Mouse (Mus musculus) bone marrow macrophage, adult 2 months (primary cell): ENCODE measurements around the gene Acnat1. TPM values are rescaled to one million over a fixed set of nuclear protein-coding genes. Genes with fewer than 3 reads are reported as not detected.
"Not testable (repeated sequence)": the region's sequence is repeated elsewhere in the genome, so short reads cannot be mapped to it uniquely, and the experiment has no call there.

Experiments used
- H3K27ac ChIP-seq: 2 replicates; pipeline ENCODE4 v1.5.1; 2012; ENCODE audit warnings: low read depth, low read length; ENCODE audit not compliant: insufficient read depth
- H3K4me1 ChIP-seq: 2 replicates; pipeline ENCODE4 v1.6.1; 2012; ENCODE audit warnings: low read length; ENCODE audit not compliant: control insufficient read depth, insufficient read depth
- H3K4me3 ChIP-seq: 2 replicates; pipeline ENCODE4 v1.5.1; 2012; ENCODE audit warnings: mild to moderate bottlenecking, low read length, moderate library complexity; ENCODE audit not compliant: insufficient read depth
- CTCF ChIP-seq: IDR thresholded peaks from 2 replicates; pipeline ENCODE4 v1.5.1; 2012; ENCODE audit warnings: low read depth, mild to moderate bottlenecking, low read length, moderate library complexity
- POLR2A ChIP-seq: IDR thresholded peaks from 2 replicates; pipeline ENCODE4 v1.6.1; 2012; ENCODE audit warnings: mild to moderate bottlenecking, low read depth, low read length, borderline replicate concordance
- polyA plus RNA-seq: library from polyadenylated mRNA; stranded (reverse); fragments of >200 nt; gene quantifications from 2 replicates; pipeline ENCODE4 v1.2.4, GENCODE M21; 2012; ENCODE audit not compliant: missing spikeins, insufficient read depth, insufficient read length

The Acnat1 gene
- not detected in 2 replicates for polyA plus RNA-seq

DNA sequence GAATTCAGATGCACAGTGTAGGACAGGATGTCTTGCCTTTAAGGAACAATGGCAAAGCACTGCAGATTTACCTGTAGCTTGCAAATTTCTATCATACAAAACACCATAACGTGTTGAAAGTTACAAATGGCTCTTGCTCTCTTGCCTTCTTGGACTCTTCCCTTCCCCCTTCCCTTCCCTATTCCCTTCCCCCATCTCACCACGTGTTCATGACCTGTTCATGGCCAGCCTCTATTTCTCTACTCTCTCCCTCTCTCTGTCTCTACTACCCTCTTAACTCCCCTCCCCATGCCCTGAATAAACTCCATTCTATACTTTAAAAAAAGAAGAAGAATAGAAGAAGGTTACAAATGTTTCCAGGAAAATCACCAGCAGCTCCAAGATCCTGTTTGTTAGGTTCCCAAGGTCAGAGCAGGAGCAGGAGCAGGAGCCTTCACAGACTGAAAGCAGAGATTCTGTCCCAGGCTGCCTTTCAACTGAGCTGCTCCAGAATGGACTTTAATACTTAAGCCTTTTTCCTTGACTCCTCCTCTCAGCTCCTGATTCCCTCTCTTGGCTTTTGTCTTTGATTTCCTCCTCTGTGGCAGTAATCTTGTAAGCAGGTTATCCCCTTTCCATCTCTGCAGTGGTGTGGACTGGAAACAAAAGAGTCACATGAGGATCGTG, at the start of gene Acnat1:
Gene Acnat1, minus strand, starts transcription at position 478 of the 666 bp plus-strand sequence.
- H3K4me3 ChIP-seq = no peak within 1 kb of the TSS
- H3K4me1 ChIP-seq = no peaks in the 10 kb centered on the region
- TF ChIP-seq CTCF (no peak), POLR2A (no peak)
- H3K27ac ChIP-seq = no peak within 1 kb of the TSS

- Histone ChIP-seq H3K4me3 (no peak overlapping the region), H3K27ac (no peak overlapping the region), H3K4me1 (peaks cover 14% of the 10 kb centered on the region)
- TF ChIP-seq CTCF = no peak
- TF ChIP-seq POLR2A = no peak
Observed at GRCm38 (mm10) chr4:49522576-49522975, 48.9 kb upstream of the Acnat1 start.

DNA sequence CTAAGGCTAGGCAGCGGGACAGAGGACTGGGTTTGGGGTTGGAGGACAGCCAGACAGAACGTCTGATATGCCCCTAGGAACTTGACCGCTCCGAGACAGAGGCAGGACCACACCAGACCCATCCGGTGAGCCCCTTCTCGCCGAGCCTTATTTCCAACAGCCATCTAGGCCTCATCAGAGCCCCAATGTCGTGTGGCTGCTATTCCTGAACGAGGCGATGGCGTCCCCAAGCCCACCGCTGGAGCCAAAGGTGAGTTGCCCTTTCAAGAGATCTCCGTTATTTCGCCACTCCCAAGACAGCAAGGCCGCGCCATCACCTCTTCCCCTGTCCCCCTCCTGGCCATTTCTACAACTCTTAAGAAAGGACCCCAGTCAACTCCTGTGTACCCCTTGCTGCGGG, 47.6 kb upstream of the Acnat1 start:
- Histone ChIP-seq H3K27ac (no peak overlapping the region), H3K4me3 (peak overlapping the region; percentile 98), H3K4me1 (peaks cover 14% of the 10 kb centered on the region)
- TF ChIP-seq POLR2A (no peak), CTCF (no peak; the same call in 1 of the 2 replicates)

GRCm38 (mm10) chr4:49520572-49521340, 47.0 kb upstream of the Acnat1 start, which contains the start of the genes Mrpl50 and Zfp189:
Gene Mrpl50 (minus strand): TSS chr4:49521093.
Gene Zfp189 (plus strand): TSS chr4:49521176.
- TF ChIP-seq POLR2A = no peak
- no peak for TF ChIP-seq CTCF
- Histone ChIP-seq H3K4me3 (peak within 1 kb of the TSS; percentile 98), H3K4me1 (peaks cover 14% of the 10 kb centered on the region), H3K27ac (peak within 1 kb of the TSS; percentile 25)

DNA sequence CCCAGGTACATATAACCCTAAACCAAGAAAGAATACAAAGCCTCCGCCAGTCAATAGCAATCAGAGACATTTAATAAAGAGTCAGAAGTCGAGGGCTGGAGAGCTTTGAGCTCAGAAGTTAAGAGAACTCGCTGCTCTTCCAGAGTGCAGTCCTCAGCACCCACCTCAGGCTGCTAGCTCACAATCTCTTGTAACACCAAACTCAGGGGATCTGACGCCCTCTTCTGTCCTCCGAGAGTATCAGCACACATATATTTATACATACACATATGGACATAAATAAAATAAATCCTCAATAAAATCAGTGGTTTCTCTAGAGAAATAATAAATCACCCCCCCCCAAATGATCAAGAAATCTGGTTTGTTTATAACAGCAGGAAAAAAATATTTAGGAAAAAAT, 45.8 kb upstream of the Acnat1 start:
- no peak overlapping the region for H3K27ac ChIP-seq
- H3K4me1 ChIP-seq = peaks cover 14% of the 10 kb centered on the region
- H3K4me3 ChIP-seq = peak overlapping the region; percentile 42
- TF ChIP-seq CTCF (peak; percentile 42; the same call in 1 of the 2 replicates), POLR2A (no peak)

DNA sequence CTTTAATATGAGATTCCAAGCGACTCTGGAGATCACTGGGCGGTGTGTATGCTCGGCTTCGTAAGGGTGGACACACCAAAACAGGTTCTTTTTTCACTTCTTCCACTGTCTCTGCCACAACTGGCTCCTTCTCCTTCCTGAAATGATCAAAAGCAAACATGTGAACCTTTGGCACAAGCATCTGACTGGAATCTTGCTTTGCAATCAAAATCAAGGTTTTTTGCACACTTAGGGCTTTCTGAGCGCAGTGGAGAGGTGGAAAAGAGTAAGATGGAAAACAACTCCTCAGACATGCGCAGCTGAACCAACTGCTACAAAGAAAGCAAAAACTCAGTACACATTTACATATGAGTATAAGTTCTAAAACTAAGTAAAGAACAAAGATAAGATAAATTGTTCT, 40.7 kb upstream of the Acnat1 start:
- no peak overlapping the region for H3K27ac ChIP-seq
- peaks cover 8% of the 10 kb centered on the region for H3K4me1 ChIP-seq
- no peak for TF ChIP-seq POLR2A
- TF ChIP-seq CTCF = no peak
- H3K4me3 ChIP-seq = no peak overlapping the region

GRCm38 (mm10) chr4:49512636-49513035, 38.9 kb upstream of the Acnat1 start:
- Histone ChIP-seq H3K27ac (no peak overlapping the region), H3K4me3 (no peak overlapping the region), H3K4me1 (no peaks in the 10 kb centered on the region)
- TF ChIP-seq CTCF (no peak), POLR2A (no peak)

DNA sequence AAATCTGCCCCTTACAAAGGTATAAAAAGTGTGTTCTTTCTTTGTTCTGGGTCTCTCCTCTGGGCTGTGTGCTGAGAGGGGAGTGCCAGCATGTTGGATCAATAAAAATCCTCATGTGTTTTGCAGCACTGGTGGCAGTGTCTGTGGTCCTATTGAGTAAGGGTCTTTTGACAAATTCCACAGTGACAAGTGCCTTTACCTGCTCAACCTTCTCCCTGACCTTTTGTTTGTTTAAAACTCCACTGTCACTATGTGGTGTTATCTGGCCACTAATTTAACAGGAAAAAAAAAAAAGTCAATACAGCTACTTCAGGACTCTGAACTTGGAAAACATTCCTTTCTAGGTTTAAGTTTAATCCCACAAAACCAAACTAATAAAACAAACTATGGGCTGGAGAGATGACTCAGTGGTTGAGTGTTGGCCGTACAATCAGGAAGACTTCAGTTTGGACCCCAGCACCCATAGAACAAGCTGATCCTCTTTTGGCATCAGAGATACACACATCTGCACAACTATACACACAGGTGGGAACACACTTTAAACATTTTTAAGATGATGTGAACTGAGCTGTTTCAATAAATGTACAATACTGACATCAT, 36.6 kb upstream of the Acnat1 start:
- not testable (repeated sequence) for H3K27ac ChIP-seq, H3K4me1 ChIP-seq, H3K4me3 ChIP-seq

- H3K4me3 ChIP-seq = no peak overlapping the region
- H3K27ac ChIP-seq = no peak overlapping the region
- no peak for TF ChIP-seq POLR2A
- TF ChIP-seq CTCF = no peak
- no peaks in the 10 kb centered on the region for H3K4me1 ChIP-seq
Observed at GRCm38 (mm10) chr4:49509183-49509582, 35.5 kb upstream of the Acnat1 start.

DNA sequence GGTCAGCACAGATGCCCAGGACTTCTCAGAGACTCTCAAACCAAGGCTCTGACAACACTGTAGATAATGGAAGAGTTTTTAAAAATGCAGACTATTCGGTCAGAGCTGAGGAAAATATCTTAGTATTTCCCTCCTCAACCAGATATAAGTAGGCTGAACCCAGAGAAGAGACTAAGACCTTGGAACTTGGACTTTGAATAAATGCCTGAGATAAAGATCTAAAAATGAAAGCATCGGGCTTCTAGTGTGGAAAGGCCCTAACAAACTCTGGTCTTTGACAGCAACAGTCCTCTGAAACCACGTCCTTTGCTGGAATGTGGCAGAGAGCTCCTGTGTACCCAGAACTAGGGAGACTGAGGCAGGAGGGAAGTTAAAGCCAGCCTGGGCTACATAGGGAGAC, 32.7 kb upstream of the Acnat1 start, which contains the start of gene Baat:
Gene Baat, minus strand, starts transcription at position 172 of the 400 bp plus-strand sequence.
- Histone ChIP-seq H3K27ac (no peak within 1 kb of the TSS), H3K4me1 (no peaks in the 10 kb centered on the region), H3K4me3 (no peak within 1 kb of the TSS)
- TF ChIP-seq CTCF (no peak), POLR2A (no peak)
